Comparison of ENCODE assay signal across 29 mouse cellular contexts in genomic region chr19:55241186-55241645, GRCm38 (mm10). TPM values are rescaled to one million over a fixed set of nuclear protein-coding genes. Genes with fewer than 3 reads are reported as not detected.
"Had no signal": no experiment of that assay in that cellular context is flagged by ENCODE, and none has a peak within 500 bp of the region (broad histone marks: within the 10 kb centered on the region; RNA-seq: fewer than 3 reads in every experiment).

Gene Gucy2g (minus strand): TSS chr19:55241236.

- H3K27me3 ChIP-seq: heart, embryonic 12.5 days; hindbrain, embryonic 13.5 days; hindbrain, embryonic 15.5 days; limb, embryonic 13.5 days; limb, embryonic 15.5 days had no signal

- H3K36me3 ChIP-seq: heart, embryonic 12.5 days; hindbrain, embryonic 13.5 days; hindbrain, embryonic 15.5 days; kidney, embryonic 15.5 days; limb, embryonic 13.5 days; limb, embryonic 15.5 days had no signal

- H3K27ac ChIP-seq: heart, adult 2 months; hindbrain, embryonic 13.5 days; hindbrain, embryonic 15.5 days; hindbrain, postnatal 0 days; kidney, embryonic 15.5 days; kidney, postnatal 0 days; limb, embryonic 13.5 days; limb, embryonic 15.5 days; liver, embryonic 14.5 days had no signal

- H3K9ac ChIP-seq: heart, embryonic 12.5 days; hindbrain, embryonic 13.5 days; hindbrain, embryonic 15.5 days; kidney, embryonic 15.5 days; limb, embryonic 13.5 days; limb, embryonic 15.5 days; liver, embryonic 14.5 days had no signal

- ATAC-seq: hindbrain, postnatal 0 days; intestine, embryonic 16.5 days had no signal

- H3K4me3 ChIP-seq: heart, adult 2 months; heart, embryonic 12.5 days; hindbrain, embryonic 13.5 days; hindbrain, embryonic 15.5 days; kidney, embryonic 15.5 days; limb, embryonic 13.5 days; limb, embryonic 15.5 days had no signal

- H3K4me2 ChIP-seq: heart, embryonic 12.5 days; hindbrain, embryonic 13.5 days; hindbrain, embryonic 15.5 days; kidney, embryonic 15.5 days; limb, embryonic 13.5 days; limb, embryonic 15.5 days; liver, embryonic 11.5 days had no signal

- H3K4me1 ChIP-seq: hindbrain, embryonic 13.5 days; hindbrain, embryonic 15.5 days; limb, embryonic 15.5 days had no signal

- H3K9me3 ChIP-seq: heart, embryonic 12.5 days; hindbrain, embryonic 13.5 days; hindbrain, embryonic 15.5 days; kidney, embryonic 15.5 days; limb, embryonic 13.5 days; limb, embryonic 15.5 days had no signal

- DNase-seq: gastrocnemius, postnatal 14 days; gastrocnemius, postnatal 36 days; heart, adult 2 months; heart, postnatal 10 days; heart, postnatal 36 days; kidney, adult 11 months; kidney, adult 2 months; kidney, adult 9 months; kidney, postnatal 14 days; kidney, postnatal 36 days; layer of hippocampus, adult 9-11 months; layer of hippocampus, postnatal 36 days; left cerebral cortex, postnatal 4 days had no signal

RNA-seq across cellular contexts. Expression of gene Gucy2g, which starts in this region (rescaled TPM):
- total RNA-seq: hematopoietic stem cell, adult 5-6 weeks; hindbrain, postnatal 0 days had no signal
- polyA plus RNA-seq: heart, embryonic 14.5 days; heart, embryonic 16.5 days; intestine, embryonic 14.5 days; limb, embryonic 11.5 days; limb, embryonic 13.5 days had no signal
